Mouse (Mus musculus) megakaryocyte, embryonic 14.5 days (primary cell): ENCODE results near the gene Cfap70.

ENCODE experiments used
- FLI1 ChIP-seq: IDR thresholded peaks from 2 replicates; pipeline ENCODE4 v1.6.1; 2012; ENCODE audit warnings: low read length, inconsistent platforms, mixed read lengths
- GATA1 ChIP-seq: IDR thresholded peaks from 3 replicates; pipeline ENCODE4 v1.6.1; 2012; ENCODE audit warnings: mixed read lengths, low read length, inconsistent platforms, borderline replicate concordance

- no peak for TF ChIP-seq GATA1
- TF ChIP-seq FLI1 = no peak
Measured at GRCm38 (mm10) chr14:20442252-20442651, 9.8 kb downstream of the Cfap70 start.
